Mouse (Mus musculus) megakaryocyte, embryonic 14.5 days (primary cell): ENCODE measurements around the gene Arhgap42.

Experiments
- FLI1 ChIP-seq: IDR thresholded peaks from 2 replicates; pipeline ENCODE4 v1.6.1; 2012; ENCODE audit warnings: low read length, inconsistent platforms, mixed read lengths
- GATA1 ChIP-seq: IDR thresholded peaks from 3 replicates; pipeline ENCODE4 v1.6.1; 2012; ENCODE audit warnings: mixed read lengths, low read length, inconsistent platforms, borderline replicate concordance

- TF ChIP-seq GATA1 = no peak
- TF ChIP-seq FLI1 = no peak
These were observed 81.5 kb downstream of the Arhgap42 start for GRCm38 (mm10) chr9:9157425-9157824.
